Mouse (Mus musculus): ENCODE measurements around the gene Mafg. TPM values are rescaled to one million over a fixed set of nuclear protein-coding genes. Genes with fewer than 3 reads are reported as not detected.

Mafg gene
- total and polyA plus RNA-seq, 3 experiments = 17.0 to 63.7 (median 29.3) TPM

GRCm38 (mm10) chr11:120598283-120598989 lies 35.0 kb downstream of the Mafg start, which contains the start of the genes Alyref and Anapc11 (continued):
- TF ChIP-seq NRF1 (IDR thresholded peaks at IDR 0.05; ENCODE audit: low read depth, low read length) = peak; percentile 97
- peak; percentile 93 for TF ChIP-seq TCF12 (IDR thresholded peaks at IDR 0.05; ENCODE audit: low read depth, low read length)
- peak; percentile 62 for TF ChIP-seq CHD2 (IDR thresholded peaks at IDR 0.05; ENCODE audit: low read length)
- peak; percentile 77; the same call in 1 of the 2 replicates for TF ChIP-seq SIN3A (IDR thresholded peaks at IDR 0.05; ENCODE audit: low read length)
- TF ChIP-seq ZKSCAN1 (IDR thresholded peaks at IDR 0.05; ENCODE audit: borderline replicate concordance, low read depth, low read length) = no peak; the same call in 1 of the 2 replicates
- peak; percentile 95 for TF ChIP-seq E2F4 (IDR thresholded peaks at IDR 0.05; ENCODE audit: insufficient replicate concordance, low read depth, low read length)
- TF ChIP-seq MEF2A (IDR thresholded peaks at IDR 0.05; ENCODE audit: borderline replicate concordance, low read depth, low read length) = peak; percentile 84
- TF ChIP-seq ZMIZ1 (IDR thresholded peaks at IDR 0.05; ENCODE audit: low read depth, low read length) = peak; percentile 95
- peak; percentile 80 for TF ChIP-seq IRF4 (IDR thresholded peaks at IDR 0.05; ENCODE audit: low read depth, low read length)
- peak; percentile 19; the same call in 1 of the 2 replicates for TF ChIP-seq SMC3 (IDR thresholded peaks at IDR 0.05; ENCODE audit: low read depth, low read length)
- TF ChIP-seq JUND (conservative IDR thresholded peaks at IDR 0.05; ENCODE audit: low read depth, low read length) = no peak
- TF ChIP-seq RCOR1 (conservative IDR thresholded peaks at IDR 0.05; ENCODE audit: low read depth, low read length) = peak; percentile 88
- no peak; the same call in 1 of the 2 replicates for TF ChIP-seq GABPA (IDR thresholded peaks at IDR 0.05; ENCODE audit: insufficient replicate concordance, low read depth, low read length)
- peak; percentile 93; the same call in 1 of the 2 replicates for TF ChIP-seq KAT2A (IDR thresholded peaks at IDR 0.05; ENCODE audit: insufficient replicate concordance, low read length)
- TF ChIP-seq ELF1 (IDR thresholded peaks at IDR 0.05; ENCODE audit: low read depth, low read length) = peak; percentile 88
- TF ChIP-seq POLR2A (IDR thresholded peaks at IDR 0.05; ENCODE audit: low read depth, low read length) = peak; percentile 95
- peak; percentile 91 for TF ChIP-seq MAZ (IDR thresholded peaks at IDR 0.05; ENCODE audit: low read depth, low read length)
- TF ChIP-seq ZC3H11A (IDR thresholded peaks at IDR 0.05; ENCODE audit: low read depth, low read length) = no peak
- TF ChIP-seq RAD21 (IDR thresholded peaks at IDR 0.05; ENCODE audit: low read depth, low read length) = no peak
- TF ChIP-seq POLR2AphosphoS2 (IDR thresholded peaks at IDR 0.05; ENCODE audit: low read depth, low read length) = peak; percentile 88

- H3K27me3 ChIP-seq (replicated peaks) = no peaks in the 10 kb centered on the region
- no peaks in the 10 kb centered on the region for H3K9me3 ChIP-seq (replicated peaks; ENCODE audit: low read length)
- peaks cover 46 to 68% of the 10 kb centered on the region in 2 experiments for H3K36me3 ChIP-seq (replicated peaks in 1 of 2; ENCODE audit: control insufficient read depth in 1 of 2, insufficient read depth in 1 of 2, low read length in 1 of 2)
- dilution Hi-C loops (cut with MboI; ENCODE audit: extremely low pct_ligation_motif_present, extremely low pct_unique_long_range_greater_than_20kb, low sequenced_read_pairs) (no loop called here), in situ Hi-C loops (cut with MboI; ENCODE audit: low pct_ligation_motif_present, low pct_unique_long_range_greater_than_20kb, low sequenced_read_pairs) (no loop called here)
- H3K4me3 ChIP-seq (replicated peaks in 1 of 3; ENCODE audit: low read depth in 2 of 3, low read length in 2 of 3, poor library complexity in 1 of 3) = peak overlapping the region; percentile 83 to 96 (median 88)
- DNase-seq (ENCODE audit: extremely low read depth) = no peak
- peak overlapping the region; percentile 98 for H3K9ac ChIP-seq (ENCODE audit: insufficient read depth, low read depth)
- peaks cover 8 to 58% of the 10 kb centered on the region in 2 experiments for H3K4me1 ChIP-seq (ENCODE audit: control insufficient read depth in 1 of 2, insufficient read depth in 2 of 2)
- peak overlapping the region; percentile 17 for H3K27ac ChIP-seq (ENCODE audit: insufficient read depth, low read depth)
- H3K4me2 ChIP-seq (ENCODE audit: insufficient read depth, low read depth, poor library complexity, severe bottlenecking) = peak overlapping the region; percentile 64
- H3K79me2 ChIP-seq (replicated peaks; ENCODE audit: control insufficient read depth, extremely low read depth, insufficient read depth, poor library complexity, severe bottlenecking) = peaks cover 62% of the 10 kb centered on the region
- TF ChIP-seq MYC (IDR thresholded peaks at IDR 0.05; ENCODE audit: low read depth, low read length) = 0 out of 2 replicates have a peak, but pooled peaks have one; percentile 1
- TF ChIP-seq SIN3A (IDR thresholded peaks at IDR 0.05; ENCODE audit: low read length) = 0 out of 2 replicates have a peak, but pooled peaks have one; percentile 46
- no peak for TF ChIP-seq UBTF (IDR thresholded peaks at IDR 0.05; ENCODE audit: low read depth, low read length)
- TF ChIP-seq MXI1 (IDR thresholded peaks at IDR 0.05; ENCODE audit: low read depth, low read length) = peak; percentile 61; the same call in 1 of the 2 replicates
Measured at GRCm38 (mm10) chr11:120597240-120598235, 35.9 kb downstream of the Mafg start.

Measured in CH12.LX (cell line).